ENCODE assay signal across 9 mouse cellular contexts in the genomic region with DNA sequence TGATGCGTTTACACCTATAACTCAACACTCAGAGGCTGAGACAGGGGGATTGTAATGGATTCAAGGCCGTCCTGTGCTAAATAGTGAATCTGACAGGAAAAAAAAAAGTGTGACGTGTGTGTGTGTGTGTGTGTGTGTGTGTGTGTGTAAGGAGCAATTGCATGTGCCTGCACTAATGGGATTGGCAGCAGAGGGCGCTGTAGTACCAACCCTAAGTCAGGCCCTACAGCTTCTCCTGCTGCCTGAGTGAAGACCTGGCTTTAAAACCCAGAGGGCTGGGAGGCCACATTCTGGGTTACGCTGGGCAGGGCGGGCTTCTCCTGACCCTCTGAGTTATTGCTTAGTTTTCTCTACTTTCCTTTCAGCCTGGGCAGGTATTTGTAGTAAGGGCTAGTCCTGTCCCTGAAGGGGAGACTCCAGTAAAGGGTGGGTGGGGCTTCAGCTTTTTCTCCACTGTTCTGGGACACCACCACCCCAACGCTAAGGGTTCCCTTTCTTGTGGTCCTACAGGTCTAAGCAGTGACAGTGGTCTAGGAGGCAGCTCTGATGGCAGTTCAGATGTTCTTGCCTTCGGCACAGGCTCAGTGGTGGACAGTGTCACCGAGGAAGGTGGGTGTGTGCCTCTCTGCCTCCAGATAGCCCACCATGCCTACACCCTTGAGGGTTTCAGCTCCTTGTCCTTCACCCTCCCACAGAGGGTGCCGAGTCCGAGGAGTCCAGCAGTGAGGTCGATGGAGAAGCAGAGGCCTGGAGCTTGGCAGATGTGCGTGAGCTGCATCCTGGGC. TPM values are rescaled to one million over a fixed set of nuclear protein-coding genes. Genes with fewer than 3 reads are reported as not detected.
DNase-seq lines count a peak whose midpoint lies in the region; ATAC-seq and TF ChIP-seq lines count a peak whose summit lies in the region.
"Had no signal": no experiment of that assay in that cellular context is flagged by ENCODE, and none has a peak within 500 bp of the region (broad histone marks: within the 10 kb centered on the region; RNA-seq: fewer than 3 reads in every experiment).

No protein-coding gene starts in this region.

- peak; percentile 3 for DNase-seq in urinary bladder, postnatal 25 days (ENCODE audit: low spot score)
- no peak for DNase-seq in urinary bladder, postnatal 10 days (ENCODE audit: low spot score)
- DNase-seq in cerebellum, postnatal 36 days: peak; percentile 35 to 36
- DNase-seq in layer of hippocampus, postnatal 36 days: peak; percentile 1 to 5
- DNase-seq in spleen, postnatal 36 days (ENCODE audit: low spot score in 2 of 2): peak; percentile 1 to 7

- H3K9ac ChIP-seq in intestine, postnatal 0 days (ENCODE audit: low read depth, low read length): no peak overlapping the region
- H3K9ac ChIP-seq in intestine, embryonic 15.5 days: no peak overlapping the region
- H3K9ac ChIP-seq: neural tube, embryonic 12.5 days had no signal

- ATAC-seq in intestine, postnatal 0 days: no peak
- no peak for ATAC-seq in intestine, embryonic 15.5 days
- ATAC-seq in megakaryocyte, adult 5-6 weeks (ENCODE audit: poor library complexity, severe bottlenecking): no peak

- peaks cover 52% of the 10 kb centered on the region; the same call in 1 of the 2 replicates for H3K36me3 ChIP-seq in intestine, postnatal 0 days (ENCODE audit: control insufficient read depth, insufficient read depth)
- H3K36me3 ChIP-seq in intestine, embryonic 15.5 days: peaks cover 26% of the 10 kb centered on the region

- H3K27me3 ChIP-seq in intestine, postnatal 0 days (replicated peaks; ENCODE audit: control insufficient read depth, insufficient read depth, low read length): no peaks in the 10 kb centered on the region
- no peaks in the 10 kb centered on the region for H3K27me3 ChIP-seq in intestine, embryonic 15.5 days (replicated peaks)
- H3K27me3 ChIP-seq: neural tube, embryonic 12.5 days had no signal

- H3K9me3 ChIP-seq in intestine, postnatal 0 days (ENCODE audit: control insufficient read depth): no peaks in the 10 kb centered on the region
- no peaks in the 10 kb centered on the region for H3K9me3 ChIP-seq in intestine, embryonic 15.5 days
- H3K9me3 ChIP-seq: neural tube, embryonic 12.5 days had no signal

- no peak overlapping the region for H3K4me3 ChIP-seq in intestine, postnatal 0 days (ENCODE audit: low read depth, low read length)
- H3K4me3 ChIP-seq in intestine, embryonic 15.5 days (replicated peaks): no peak overlapping the region
- H3K4me3 ChIP-seq: neural tube, embryonic 12.5 days had no signal

- 91% methylated on average over 13 of the region's 13 CpGs for WGBS in intestine, postnatal 0 days
- WGBS in intestine, embryonic 15.5 days: 88% methylated on average over 13 of the region's 13 CpGs

- no peak overlapping the region for H3K27ac ChIP-seq in intestine, postnatal 0 days (ENCODE audit: low read depth, low read length)
- no peak overlapping the region for H3K27ac ChIP-seq in intestine, embryonic 15.5 days
- H3K27ac ChIP-seq: neural tube, embryonic 12.5 days had no signal

- H3K4me2 ChIP-seq in intestine, postnatal 0 days (replicated peaks; ENCODE audit: low read depth): no peak overlapping the region
- H3K4me2 ChIP-seq in intestine, embryonic 15.5 days (replicated peaks): no peak overlapping the region
- H3K4me2 ChIP-seq: neural tube, embryonic 12.5 days had no signal

- peak; percentile 55 for TF ChIP-seq CTCF in intestine, postnatal 0 days (IDR thresholded peaks at IDR 0.05; ENCODE audit: low read depth)

- H3K4me1 ChIP-seq in intestine, postnatal 0 days (replicated peaks; ENCODE audit: control insufficient read depth, insufficient read depth, low read length): no peaks in the 10 kb centered on the region
- no peaks in the 10 kb centered on the region for H3K4me1 ChIP-seq in intestine, embryonic 15.5 days (replicated peaks)
- H3K4me1 ChIP-seq: neural tube, embryonic 12.5 days had no signal

RNA-seq across cellular contexts. Expression of gene Acap3, which starts 12.9 kb away (rescaled TPM):
- polyA plus RNA-seq in intestine, postnatal 0 days (2015; fragmentation: Nextera tagmentation; extraction: Ambion mirVana): 4.4 TPM in 2 replicates
- 12.2 and 13.7 TPM in 2 replicates for polyA plus RNA-seq in intestine, embryonic 15.5 days (2015; fragmentation: Nextera tagmentation; extraction: Ambion mirVana)
- total RNA-seq in layer of hippocampus, postnatal 36 days (2021): 100 to 1,000 TPM; 109 to 128 TPM
- 19.4 and 22.3 TPM in 2 replicates for total RNA-seq in megakaryocyte, adult 5-6 weeks (2015)
- 18.0 and 23.7 TPM in 2 replicates for total RNA-seq in megakaryocyte, adult 5-6 weeks (2017)

RNA-seq across cellular contexts. Expression of gene Pusl1, which starts 12.9 kb away (rescaled TPM):
- polyA plus RNA-seq in intestine, postnatal 0 days (2015; fragmentation: Nextera tagmentation; extraction: Ambion mirVana): 23.6 and 23.8 TPM in 2 replicates
- polyA plus RNA-seq in intestine, embryonic 15.5 days (2015; fragmentation: Nextera tagmentation; extraction: Ambion mirVana): 46.6 and 54.0 TPM in 2 replicates
- total RNA-seq in layer of hippocampus, postnatal 36 days (2021): 10 to 100 TPM; 56.8 to 59.9 TPM
- total RNA-seq in megakaryocyte, adult 5-6 weeks (2015): 11.4 and 14.1 TPM in 2 replicates
- 8.9 and 11.5 TPM in 2 replicates for total RNA-seq in megakaryocyte, adult 5-6 weeks (2017)

RNA-seq across cellular contexts. Expression of gene Ints11, which starts 35.2 kb away (rescaled TPM):
- 19.9 and 20.9 TPM in 2 replicates for polyA plus RNA-seq in intestine, postnatal 0 days (2015; fragmentation: Nextera tagmentation; extraction: Ambion mirVana)
- 61.3 and 64.1 TPM in 2 replicates for polyA plus RNA-seq in intestine, embryonic 15.5 days (2015; fragmentation: Nextera tagmentation; extraction: Ambion mirVana)
- total RNA-seq in layer of hippocampus, postnatal 36 days (2021): 10 to 100 TPM; 35.7 to 36.9 TPM
- total RNA-seq in megakaryocyte, adult 5-6 weeks (2015): 35.0 and 40.9 TPM in 2 replicates
- 22.0 and 23.0 TPM in 2 replicates for total RNA-seq in megakaryocyte, adult 5-6 weeks (2017)

RNA-seq across cellular contexts. Expression of gene Cptp, which starts 35.3 kb away (rescaled TPM):
- 17.4 and 19.2 TPM in 2 replicates for polyA plus RNA-seq in intestine, postnatal 0 days (2015; fragmentation: Nextera tagmentation; extraction: Ambion mirVana)
- 20.3 and 20.6 TPM in 2 replicates for polyA plus RNA-seq in intestine, embryonic 15.5 days (2015; fragmentation: Nextera tagmentation; extraction: Ambion mirVana)
- total RNA-seq in layer of hippocampus, postnatal 36 days (2021): 10 to 100 TPM; 24.5 to 24.9 TPM
- 9.1 and 11.7 TPM in 2 replicates for total RNA-seq in megakaryocyte, adult 5-6 weeks (2015)
- 8.8 and 14.1 TPM in 2 replicates for total RNA-seq in megakaryocyte, adult 5-6 weeks (2017)

RNA-seq across cellular contexts. Expression of gene Ube2j2, which starts 39.1 kb away (rescaled TPM):
- polyA plus RNA-seq in intestine, postnatal 0 days (2015; fragmentation: Nextera tagmentation; extraction: Ambion mirVana): 101 and 104 TPM in 2 replicates
- polyA plus RNA-seq in intestine, embryonic 15.5 days (2015; fragmentation: Nextera tagmentation; extraction: Ambion mirVana): 100 and 105 TPM in 2 replicates
- 10 to 100 TPM; 66.2 to 74.1 TPM for total RNA-seq in layer of hippocampus, postnatal 36 days (2021)
- 65.3 and 67.7 TPM in 2 replicates for total RNA-seq in megakaryocyte, adult 5-6 weeks (2015)
- total RNA-seq in megakaryocyte, adult 5-6 weeks (2017): 91.4 and 101 TPM in 2 replicates

Comparison
In these comparisons a context has a peak if more than half of its experiments do, and no peak if none do; other contexts are left out.
1. RNA of gene Acap3, which starts 12.9 kb away (total RNA-seq): 109 to 128 TPM in layer of hippocampus, postnatal 36 days; 18.0 to 23.7 TPM in megakaryocyte, adult 5-6 weeks; every median in the first group is over 4 times any median in the second.